Comparison of ENCODE assay signal across 7 mouse cellular contexts in genomic region chr5:74066416-74067115, GRCm38 (mm10). TPM values are rescaled to one million over a fixed set of nuclear protein-coding genes. Genes with fewer than 3 reads are reported as not detected.
DNase-seq lines count a peak whose midpoint lies in the region; ATAC-seq and TF ChIP-seq lines count a peak whose summit lies in the region.

No protein-coding gene starts in this region.

- H3K4me3 ChIP-seq in cerebellum, adult 2 months (replicated peaks; ENCODE audit: insufficient read depth, low read depth, low read length) = peak overlapping the region; percentile 92
- H3K4me3 ChIP-seq in lung, postnatal 0 days (ENCODE audit: low read depth, low read length) = peak overlapping the region; percentile 81; the same call in 1 of the 2 replicates
- peak overlapping the region; percentile 63 for H3K4me3 ChIP-seq in stomach, postnatal 0 days (ENCODE audit: low read depth, low read length)

- no peak for TF ChIP-seq EP300 in lung, postnatal 0 days (IDR thresholded peaks at IDR 0.05)
- TF ChIP-seq EP300 in stomach, postnatal 0 days (optimal IDR thresholded peaks at IDR 0.05) = no peak

- H3K36me3 ChIP-seq in lung, postnatal 0 days (ENCODE audit: insufficient read depth, low read length) = no peaks in the 10 kb centered on the region
- H3K36me3 ChIP-seq in stomach, postnatal 0 days (ENCODE audit: control insufficient read depth, insufficient read depth, low read length) = no peaks in the 10 kb centered on the region

- no peak for TF ChIP-seq CTCF in cerebellum, adult 2 months (IDR thresholded peaks at IDR 0.05; ENCODE audit: borderline replicate concordance, insufficient read depth, low read depth, low read length)
- TF ChIP-seq CTCF in lung, postnatal 0 days (IDR thresholded peaks at IDR 0.05) = no peak
- no peak for TF ChIP-seq CTCF in stomach, postnatal 0 days (IDR thresholded peaks at IDR 0.05; ENCODE audit: low read depth)

- peak overlapping the region; percentile 94 for H3K4me2 ChIP-seq in lung, postnatal 0 days (replicated peaks; ENCODE audit: low read depth, low read length)
- peak overlapping the region; percentile 59 for H3K4me2 ChIP-seq in stomach, postnatal 0 days (replicated peaks; ENCODE audit: low read depth)

- H3K9ac ChIP-seq in lung, postnatal 0 days (replicated peaks; ENCODE audit: low read depth) = no peak overlapping the region
- H3K9ac ChIP-seq in stomach, postnatal 0 days (ENCODE audit: low read length) = peak overlapping the region; percentile 52

- peak; percentile 8 for ATAC-seq in lung, postnatal 0 days
- ATAC-seq in stomach, postnatal 0 days (ENCODE audit: low FRiP score, low TSS enrichment) = no peak

- H3K9me3 ChIP-seq in lung, postnatal 0 days (ENCODE audit: low read length) = no peaks in the 10 kb centered on the region
- H3K9me3 ChIP-seq in stomach, postnatal 0 days (ENCODE audit: control insufficient read depth, low read length) = no peaks in the 10 kb centered on the region

- TF ChIP-seq POLR2A in cerebellum, adult 2 months (IDR thresholded peaks at IDR 0.05; ENCODE audit: borderline replicate concordance, insufficient read depth, low read length) = no peak

- 7% methylated on average over 12 of the region's 12 CpGs for WGBS in cerebellum, adult 2 months
- 16% methylated on average over 12 of the region's 12 CpGs for WGBS in lung, postnatal 0 days
- WGBS in stomach, postnatal 0 days = 23% methylated on average over 12 of the region's 12 CpGs

- no peaks in the 10 kb centered on the region for H3K27me3 ChIP-seq in cerebellum, adult 2 months (ENCODE audit: control insufficient read depth, insufficient read depth, low read length)
- no peaks in the 10 kb centered on the region for H3K27me3 ChIP-seq in lung, postnatal 0 days (replicated peaks; ENCODE audit: insufficient read depth, low read length)
- no peaks in the 10 kb centered on the region for H3K27me3 ChIP-seq in stomach, postnatal 0 days (ENCODE audit: control insufficient read depth, insufficient read depth, low read length)

- DNase-seq in ZHBTc4 (ENCODE audit: low read depth, low spot score) = peak; percentile 32
- peak; percentile 79 to 82 for DNase-seq in cerebellum, adult 2 months
- DNase-seq in gonadal fat pad, adult 2 months (ENCODE audit: low read depth) = peak; percentile 94
- peak; percentile 54 for DNase-seq in kidney, adult 9 months
- DNase-seq in lung, postnatal 0 days (ENCODE audit: low spot score) = peak; percentile 70
- peak; percentile 47 for DNase-seq in stomach, postnatal 0 days (ENCODE audit: low spot score)
- no peak for DNase-seq in right cerebral cortex, adult 2 months (ENCODE audit: low spot score in 2 of 2)

- peak overlapping the region; percentile 89 for H3K27ac ChIP-seq in cerebellum, adult 2 months (ENCODE audit: insufficient read depth, low read length)
- H3K27ac ChIP-seq in lung, postnatal 0 days (ENCODE audit: low read length) = peak overlapping the region; percentile 97
- peak overlapping the region; percentile 92 for H3K27ac ChIP-seq in stomach, postnatal 0 days (replicated peaks)

- peaks cover 23% of the 10 kb centered on the region for H3K4me1 ChIP-seq in cerebellum, adult 2 months (ENCODE audit: control insufficient read depth, insufficient read depth, low read length)
- H3K4me1 ChIP-seq in lung, postnatal 0 days (ENCODE audit: insufficient read depth, low read depth, low read length) = peaks cover 19% of the 10 kb centered on the region; the same call in 1 of the 2 replicates
- H3K4me1 ChIP-seq in stomach, postnatal 0 days (replicated peaks; ENCODE audit: control insufficient read depth, insufficient read depth) = no peaks in the 10 kb centered on the region

RNA-seq across cellular contexts. Expression of gene Usp46, which starts 1.7 kb away (rescaled TPM):
- 61.4 and 66.2 TPM in 2 replicates for polyA plus RNA-seq in cerebellum, adult 2 months (2012; rRNA removed)
- polyA plus RNA-seq in gonadal fat pad, adult 2 months (2012; rRNA removed) = 11.2 and 12.5 TPM in 2 replicates
- 27.3 and 33.8 TPM in 2 replicates for polyA plus RNA-seq in lung, postnatal 0 days (2015; fragmentation: Nextera tagmentation; extraction: Ambion mirVana)
- 18.7 and 20.0 TPM in 2 replicates for polyA plus RNA-seq in stomach, postnatal 0 days (2015; fragmentation: Nextera tagmentation; extraction: Ambion mirVana)

Comparison
In these comparisons a context has a peak if more than half of its experiments do, and no peak if none do; other contexts are left out.
1. DNase-seq: peak in ZHBTc4 (single experiment), cerebellum, adult 2 months (2 of 2), gonadal fat pad, adult 2 months (single experiment), kidney, adult 9 months (single experiment), lung, postnatal 0 days (single experiment) and stomach, postnatal 0 days (single experiment); none in right cerebral cortex, adult 2 months (0 of 2).
2. Peak in every context shown above with its lines, with median percentiles within 50 percentile points of each other: H3K27ac ChIP-seq and H3K4me3 ChIP-seq.